Mouse (Mus musculus) inflammation-experienced regulatory T-cells, adult 6 months (primary cell): ENCODE measurements around the gene Cdk5rap1. TPM values are rescaled to one million over a fixed set of nuclear protein-coding genes. Genes with fewer than 3 reads are reported as not detected.

Experiments used
- ATAC-seq: one replicate; pipeline ENCODE4 v1.8.0; 2017
- polyA plus RNA-seq, 3 experiments: library from polyadenylated mRNA; unstranded; fragments of 100-300 nt; shearing (Covaris generic); gene quantifications; one replicate each; pipeline ENCODE4 v1.2.1; 2017

Cdk5rap1 gene
- polyA plus RNA-seq, result 10 to 100 TPM; 14.7 to 89.3 (median 50.7) TPM

DNA sequence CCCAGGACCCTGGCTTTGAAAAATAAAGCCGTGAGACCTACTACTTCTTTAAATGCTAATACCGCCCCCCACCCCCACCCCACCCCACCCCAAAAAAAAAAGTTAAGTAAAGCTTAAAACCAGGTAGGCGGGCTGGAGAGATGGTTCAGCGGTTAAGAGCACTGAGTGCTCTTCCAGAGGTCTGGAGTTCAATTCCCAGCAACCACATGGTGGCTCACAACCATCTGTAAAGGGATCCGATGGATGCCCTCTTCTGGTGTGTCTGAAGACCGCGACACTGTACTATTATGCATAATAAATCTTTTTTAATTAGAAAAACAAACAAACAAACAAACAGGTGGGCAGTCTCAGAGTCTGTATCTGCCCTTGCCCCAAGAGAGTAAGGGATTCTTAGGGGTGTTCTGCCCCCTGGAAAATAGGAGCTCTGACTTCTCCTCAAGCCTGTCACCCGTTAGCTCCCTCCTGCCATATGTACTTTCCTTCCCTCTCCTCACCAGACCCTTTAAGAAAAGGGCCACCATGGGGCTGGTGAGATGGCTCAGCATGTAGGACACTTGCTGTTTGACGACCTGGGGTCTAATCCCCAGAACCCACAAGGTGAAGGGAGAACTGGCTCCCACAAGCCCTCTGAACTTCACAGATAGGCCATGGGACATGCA is at the start of gene Cdk5rap1:
Cdk5rap1 (minus strand) TSS at position 169 of the 659 bp plus-strand sequence.
- no peak for ATAC-seq

DNA sequence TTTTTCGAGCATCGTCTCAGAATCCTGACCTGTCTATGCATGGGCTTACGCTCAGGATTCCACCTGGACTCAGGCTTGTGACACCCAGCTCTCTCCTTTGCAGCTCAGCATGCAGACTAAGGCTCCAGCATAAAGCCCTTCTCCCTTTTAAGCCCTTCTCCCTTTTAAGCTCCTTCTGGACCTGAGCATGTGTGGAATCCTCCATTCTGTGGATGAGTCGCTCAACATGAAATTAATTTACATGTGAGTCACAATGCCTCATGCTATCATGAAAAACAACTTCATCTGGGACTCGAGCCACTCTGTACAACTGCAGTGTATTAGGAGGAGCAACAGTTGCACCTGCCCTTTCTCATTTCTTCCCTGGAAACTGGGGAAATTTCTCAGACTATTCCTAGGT is 49.4 kb upstream of the Cdk5rap1 start:
- ATAC-seq, result no peak

DNA sequence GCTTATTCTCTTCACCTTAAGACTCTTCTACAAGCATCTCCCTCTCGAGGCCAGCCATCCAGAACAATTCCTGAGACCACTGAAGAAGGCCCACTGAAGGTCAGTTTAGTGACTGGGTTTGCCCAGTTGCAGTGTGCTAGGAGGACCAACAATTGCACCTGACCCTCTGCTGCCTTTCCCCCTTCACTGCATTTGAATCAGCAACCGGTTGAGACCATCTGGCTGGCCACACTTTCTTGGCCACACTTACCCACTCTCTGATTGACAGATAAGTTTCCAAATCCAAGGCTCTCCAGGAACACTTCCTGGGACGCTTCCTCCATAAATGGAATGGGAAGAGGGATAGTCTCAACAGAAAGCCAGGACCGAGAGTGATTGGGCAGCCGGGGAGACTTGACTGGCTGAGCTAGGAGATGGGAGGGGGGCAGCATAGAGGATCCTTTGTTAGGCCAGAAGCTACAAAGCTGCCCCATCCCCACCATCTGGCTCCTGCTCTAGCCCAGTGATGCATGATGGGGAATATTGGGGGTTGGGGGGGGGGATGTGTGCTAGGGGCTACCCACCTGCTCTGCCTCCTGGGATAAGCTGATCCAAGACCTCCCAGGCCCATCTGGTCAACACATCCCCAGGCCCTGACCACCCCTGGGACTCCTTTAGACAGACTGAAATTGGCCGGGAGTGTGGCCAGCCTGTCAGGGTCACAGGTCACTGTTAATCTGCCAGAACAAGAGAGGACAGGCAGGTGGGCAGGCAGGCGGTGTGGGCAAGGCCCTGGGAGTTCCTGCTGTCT is 48.3 kb upstream of the Cdk5rap1 start:
- ATAC-seq, result no peak

DNA sequence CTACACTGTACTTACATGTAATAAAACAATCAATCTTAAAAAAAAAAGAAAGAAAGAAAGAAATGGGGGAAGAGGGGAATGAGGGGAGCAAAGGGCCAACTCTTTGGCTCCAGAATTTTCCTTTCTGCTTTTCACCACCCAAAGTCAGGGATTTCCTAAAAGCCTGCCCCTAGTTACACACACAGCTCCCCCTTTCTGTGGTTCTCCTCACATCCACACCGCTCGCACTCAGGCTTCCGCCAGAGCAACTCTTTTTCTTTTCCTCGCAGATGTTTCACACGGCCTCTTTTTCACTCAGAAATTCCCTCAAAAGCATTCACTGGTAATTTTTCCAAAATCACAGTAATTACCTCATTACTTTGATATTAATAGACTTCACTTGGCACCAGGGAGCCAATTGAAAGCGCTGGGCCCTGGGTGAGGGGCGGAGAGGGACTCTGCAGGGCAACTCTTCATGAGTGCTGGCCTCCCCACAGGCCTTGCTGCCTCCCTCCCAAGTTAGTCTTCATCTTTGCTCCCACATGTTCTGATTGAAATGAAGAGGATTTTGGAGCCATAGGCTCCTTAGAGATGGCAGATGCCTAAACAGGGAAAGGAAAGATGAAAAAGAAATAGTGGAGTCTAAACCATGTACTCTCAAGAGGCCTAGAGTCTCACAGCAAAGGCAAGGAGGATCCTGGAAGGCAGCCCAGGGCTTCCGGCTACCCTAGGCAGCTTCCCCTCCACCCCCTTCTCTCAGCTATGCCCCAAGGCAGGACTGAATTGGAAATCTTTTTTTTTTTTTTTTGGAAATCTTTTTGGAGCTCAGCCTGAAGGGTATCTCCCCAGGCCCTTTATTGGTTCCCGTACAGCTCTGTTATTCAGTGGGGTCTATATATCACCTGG is 47.1 kb upstream of the Cdk5rap1 start:
- ATAC-seq, result no peak

DNA sequence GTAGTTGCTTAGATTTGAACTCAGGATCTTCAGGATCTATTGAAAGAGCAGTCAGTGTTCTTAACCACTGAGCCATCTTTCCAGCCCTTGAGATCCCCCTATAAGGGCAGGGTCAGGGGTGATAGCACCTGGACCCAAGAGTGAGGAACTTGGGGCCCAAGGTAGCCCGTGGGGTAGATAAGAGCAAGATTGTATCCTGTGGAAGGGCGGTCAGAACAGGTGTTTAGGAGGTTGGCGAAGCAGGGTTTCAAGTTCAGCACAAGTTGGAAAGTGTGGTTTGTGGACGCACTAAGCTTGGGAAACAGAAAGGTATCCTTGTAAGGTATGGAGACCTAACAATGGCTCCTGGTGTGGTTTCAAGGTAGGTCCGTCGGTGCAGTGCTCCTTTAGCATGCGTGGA is 45.2 kb upstream of the Cdk5rap1 start:
- ATAC-seq, result no peak

DNA sequence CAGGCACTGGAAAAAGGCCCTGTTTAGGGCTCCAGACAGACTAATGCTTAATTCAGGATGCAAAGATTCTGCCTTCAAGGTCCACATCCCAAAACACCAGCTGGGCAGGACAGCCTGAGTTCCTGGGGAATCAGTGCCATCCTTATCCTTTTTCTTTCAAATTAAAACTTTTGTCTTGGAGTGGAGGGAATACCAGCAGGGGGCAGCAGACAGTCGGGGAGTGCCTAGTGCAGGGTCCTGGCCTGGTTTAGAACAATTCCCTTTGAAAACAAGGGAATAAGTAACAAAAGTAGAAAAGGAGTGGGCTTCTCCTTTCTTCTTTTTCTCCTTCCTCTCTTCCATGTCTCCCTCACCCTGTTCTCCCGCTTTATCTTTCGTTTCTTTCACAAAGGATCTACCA is 44.3 kb upstream of the Cdk5rap1 start:
- ATAC-seq, result no peak

DNA sequence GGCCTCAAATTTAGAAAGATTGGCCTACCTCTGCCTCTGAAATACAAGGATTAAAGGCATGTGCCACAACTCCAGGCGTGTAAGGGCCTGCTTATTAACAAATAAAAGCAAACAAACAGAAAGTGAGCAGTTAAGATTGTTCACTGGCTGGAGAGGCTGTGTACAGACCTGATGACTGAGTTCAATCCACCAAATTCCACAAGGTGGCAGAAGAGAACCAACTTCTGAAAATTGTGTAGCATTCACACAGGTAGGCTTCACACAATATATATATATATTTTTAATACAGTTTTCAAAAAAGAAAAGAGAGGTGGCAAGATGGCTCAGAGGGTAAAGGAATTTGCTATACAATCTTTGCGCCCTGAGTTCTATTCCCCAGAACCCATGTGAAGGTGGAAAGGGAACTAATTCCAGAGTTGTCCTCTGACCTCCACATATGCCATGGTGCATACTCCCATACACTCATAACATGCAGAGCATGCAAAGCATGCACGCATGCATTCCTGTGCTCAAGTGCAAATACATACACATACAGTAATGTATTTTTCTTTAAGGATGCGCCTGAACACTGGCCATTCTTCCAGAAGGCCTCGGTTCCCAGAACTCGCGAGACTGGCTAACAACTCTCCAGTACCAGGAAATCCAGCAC is 39.3 kb upstream of the Cdk5rap1 start:
- ATAC-seq, result peak; percentile 43

DNA sequence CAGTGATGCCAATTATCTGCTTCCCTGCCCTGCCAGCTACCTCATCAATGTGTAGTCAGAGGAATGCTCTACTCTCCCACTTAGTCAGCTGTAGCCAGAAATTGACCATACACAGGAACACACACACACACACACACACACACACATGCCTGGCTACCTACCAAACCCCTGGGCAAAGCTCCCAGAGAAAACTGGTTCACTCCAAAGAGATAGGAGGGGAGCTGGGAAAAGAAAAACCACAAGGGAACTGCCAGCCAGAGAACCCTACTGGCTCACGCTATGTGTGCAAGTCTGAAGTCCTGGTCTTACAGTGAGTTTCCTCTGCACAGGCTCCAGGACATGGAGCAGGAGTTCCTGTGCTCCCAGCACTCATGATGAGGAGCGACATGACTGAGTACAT is 37.5 kb upstream of the Cdk5rap1 start:
- ATAC-seq, result no peak

DNA sequence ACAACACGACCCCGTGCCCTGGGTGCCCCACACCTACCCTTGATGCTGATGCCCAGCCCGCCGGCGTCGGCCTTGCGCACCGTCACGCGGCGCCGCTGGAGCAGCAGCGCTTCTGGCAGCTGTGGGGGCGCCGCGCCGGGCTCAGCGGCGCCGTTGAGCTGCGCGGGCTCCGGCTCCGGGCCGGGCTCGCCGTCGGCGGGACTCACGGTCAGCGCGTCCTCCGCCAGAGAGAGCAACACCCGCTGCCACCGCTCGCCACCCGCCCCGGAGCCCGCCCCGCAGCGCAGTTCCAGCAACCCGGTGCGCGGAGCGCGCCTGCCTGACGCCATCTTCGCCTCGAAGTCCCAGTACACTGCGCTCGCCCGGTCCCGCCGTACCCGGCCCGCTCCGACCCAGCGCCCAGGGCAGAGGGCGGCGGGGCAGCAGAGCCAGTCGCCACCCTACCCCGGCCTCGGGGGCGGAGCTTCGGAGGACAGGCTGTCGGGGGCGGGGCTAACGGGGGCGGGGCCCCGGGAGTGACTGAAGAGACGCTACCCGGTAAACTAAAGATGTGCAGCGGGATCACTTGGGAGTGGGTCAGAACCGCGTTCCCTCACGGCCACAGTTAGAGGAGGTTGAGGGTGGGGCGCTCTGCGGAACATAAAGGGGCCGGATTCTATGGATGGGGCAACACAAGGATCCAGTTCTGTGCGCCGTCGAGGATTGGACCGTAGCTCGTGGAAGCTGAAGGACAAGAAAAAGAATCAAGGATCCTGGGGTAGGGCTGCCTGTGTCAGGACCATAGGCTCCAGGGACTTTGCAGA is 35.0 kb upstream of the Cdk5rap1 start, which contains the start of gene Snta1:
Snta1 (minus strand) TSS at position 457 of the 803 bp plus-strand sequence.
- peak; percentile 72 for ATAC-seq

DNA sequence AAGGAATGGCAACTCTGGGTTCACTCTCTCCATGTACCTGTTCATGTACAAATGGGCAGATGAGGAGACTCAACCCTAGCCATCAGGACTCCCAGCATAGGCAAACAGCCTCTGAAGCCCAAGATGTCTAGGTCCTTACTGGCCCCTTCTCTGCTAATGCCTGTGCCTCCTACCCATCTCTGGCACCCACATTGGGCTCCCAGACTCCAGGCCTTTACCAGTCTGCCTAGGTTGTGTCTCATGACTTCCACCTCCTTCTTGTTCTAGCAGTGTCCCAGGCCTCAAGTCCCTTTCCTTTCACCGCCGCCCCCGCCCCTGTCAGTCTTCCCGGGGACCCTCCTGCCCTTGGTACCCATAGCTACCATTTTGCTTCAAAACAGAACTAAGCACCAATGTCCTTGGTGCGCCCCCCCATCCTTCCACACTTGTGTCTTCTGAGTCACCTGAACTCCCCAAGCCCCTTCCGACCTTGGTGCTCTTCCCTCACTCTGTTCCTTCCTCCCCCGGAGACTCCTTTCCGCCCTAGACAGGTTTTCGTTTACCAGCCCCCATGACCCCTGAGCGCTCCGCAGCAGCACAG is 34.3 kb upstream of the Cdk5rap1 start:
- ATAC-seq, result no peak

DNA sequence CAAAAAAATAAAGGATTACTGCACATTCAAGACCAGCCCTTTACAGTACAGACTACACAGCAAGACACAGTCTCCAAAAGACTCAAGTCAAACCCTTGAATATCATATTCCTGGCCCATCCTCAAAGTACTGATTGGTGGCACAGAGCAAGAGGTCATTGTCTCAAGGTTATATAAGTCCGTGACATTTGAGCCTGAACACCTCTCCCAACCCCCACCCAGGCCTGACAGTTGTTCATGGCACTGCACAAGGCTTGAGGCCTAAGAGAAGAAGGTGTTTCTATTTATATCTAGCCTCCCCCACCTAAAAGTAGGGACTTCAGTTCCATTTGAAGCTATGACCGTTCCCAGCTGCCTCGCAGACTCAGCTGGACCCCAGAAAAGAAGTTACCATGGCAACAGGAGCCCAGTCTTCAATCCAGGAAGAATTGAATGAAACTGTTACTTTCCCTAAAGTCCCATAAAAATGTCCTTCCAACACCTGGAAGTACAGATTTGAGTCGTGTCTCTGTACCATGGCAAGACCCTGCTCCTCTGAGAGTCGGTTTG is 32.7 kb upstream of the Cdk5rap1 start:
- no peak for ATAC-seq

DNA sequence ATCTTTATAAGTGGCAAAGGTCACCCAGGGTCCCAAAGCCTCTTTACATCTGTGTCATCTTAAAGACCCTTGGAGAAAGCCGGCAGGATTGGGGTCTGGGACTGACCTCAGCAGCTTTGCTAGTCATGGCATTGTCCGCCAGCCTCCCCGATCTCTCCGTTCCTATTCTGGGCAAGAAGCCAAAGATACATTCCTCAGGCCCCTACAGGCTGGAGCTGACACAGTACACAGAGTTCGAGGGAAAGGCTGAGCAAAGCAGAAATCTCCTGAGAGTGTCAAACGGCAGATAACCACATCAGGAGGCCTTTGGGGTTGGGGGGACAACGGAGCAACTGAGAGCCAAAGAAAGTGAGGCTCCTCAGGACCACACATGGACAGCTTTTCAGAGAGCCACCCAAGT is 30.0 kb upstream of the Cdk5rap1 start:
- no peak for ATAC-seq

DNA sequence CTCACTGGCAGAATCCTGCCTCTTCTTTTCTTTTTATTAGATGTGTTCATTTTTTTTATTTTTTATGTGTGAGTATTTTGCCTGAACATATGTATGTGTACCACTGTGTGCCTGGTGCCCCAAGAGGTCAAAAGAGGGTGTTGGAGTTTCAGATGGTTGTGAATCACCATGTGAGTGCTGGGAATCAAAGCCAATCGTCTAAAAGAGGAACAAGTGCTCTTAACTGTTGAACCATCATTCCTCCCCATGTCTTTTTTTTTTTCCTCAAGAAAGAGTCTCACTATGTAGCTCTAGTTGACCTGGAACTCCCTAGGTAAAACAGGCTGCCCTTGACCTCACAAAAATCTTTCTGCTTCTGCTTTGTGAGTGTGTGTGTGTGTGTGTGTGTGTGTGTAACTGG is 29.2 kb upstream of the Cdk5rap1 start:
- no peak for ATAC-seq

DNA sequence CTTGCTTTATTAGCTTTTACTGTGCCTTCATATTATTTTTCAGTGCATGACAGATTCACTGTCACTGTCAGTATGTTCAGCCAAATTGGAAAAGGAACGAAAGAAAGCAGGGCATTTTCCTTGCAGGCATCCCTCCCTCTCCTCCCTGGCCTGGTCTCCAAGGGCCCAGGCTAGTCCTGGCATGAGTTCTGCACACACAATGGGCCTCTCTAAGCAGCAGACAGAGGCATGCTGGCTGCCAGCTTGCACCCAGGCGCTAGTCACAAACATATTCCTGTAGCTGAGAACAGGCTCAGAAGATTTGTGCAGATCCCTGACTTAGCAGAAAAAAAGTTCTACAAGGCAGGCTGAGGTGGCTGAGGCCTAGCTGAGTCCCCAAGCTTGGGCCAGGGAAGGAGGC is 26.5 kb upstream of the Cdk5rap1 start:
- ATAC-seq, result no peak

DNA sequence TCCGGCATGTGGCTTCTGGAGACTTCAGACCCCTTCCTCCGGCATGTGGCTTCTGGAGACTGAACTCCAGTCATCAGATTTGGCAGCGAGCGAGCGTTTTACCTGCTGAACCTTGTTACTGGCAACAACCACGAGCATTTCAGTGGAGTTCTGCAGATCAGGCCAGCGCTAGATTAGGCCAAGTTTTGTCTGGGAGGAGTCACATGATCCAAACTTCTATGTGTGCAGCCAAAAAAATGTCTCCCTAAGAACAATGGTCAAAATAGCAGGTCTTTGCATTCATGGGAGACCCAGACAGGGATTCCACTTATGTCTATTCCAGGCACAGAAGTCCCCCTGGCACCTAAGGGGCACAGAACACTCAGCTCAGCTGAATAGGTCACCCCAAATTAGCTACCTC is 25.5 kb upstream of the Cdk5rap1 start:
- ATAC-seq, result no peak

DNA sequence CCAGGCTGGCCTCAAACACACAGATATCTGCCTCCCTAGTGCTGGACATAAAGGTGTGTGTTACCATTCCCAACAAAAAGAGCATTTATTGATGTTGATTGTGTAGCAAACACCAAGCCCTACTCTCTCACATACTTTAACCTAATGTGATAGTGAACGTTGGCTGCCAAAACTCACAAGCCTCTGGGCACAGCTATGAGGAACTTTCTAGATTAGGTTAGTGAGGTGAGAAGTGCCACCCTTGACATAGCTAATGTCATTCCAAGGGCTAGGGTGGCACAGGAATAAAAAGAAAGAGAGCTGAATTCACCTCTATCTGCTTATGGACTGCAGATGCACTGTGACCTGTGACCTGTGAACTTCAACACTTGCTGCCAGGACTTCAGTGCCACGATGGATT is 23.7 kb upstream of the Cdk5rap1 start:
- no peak for ATAC-seq

DNA sequence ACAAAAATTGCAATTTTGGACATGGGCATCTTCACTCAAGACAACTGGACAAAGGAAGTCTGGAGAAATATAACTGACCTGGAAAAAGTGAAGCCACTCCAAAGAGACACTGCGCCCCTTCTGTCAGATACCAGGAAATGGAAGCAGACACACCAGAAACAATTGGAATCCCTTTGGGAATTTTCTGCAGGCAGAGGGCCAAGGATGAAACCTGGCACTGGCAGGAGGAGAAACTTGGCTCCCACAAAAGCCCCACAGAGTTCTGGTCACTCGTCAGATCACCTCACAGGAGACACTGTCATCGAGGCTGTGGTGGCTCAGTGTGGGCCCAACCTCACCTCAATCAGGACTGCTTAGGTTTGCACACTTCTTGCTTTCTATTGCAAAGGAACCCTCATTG is 21.8 kb upstream of the Cdk5rap1 start:
- no peak for ATAC-seq

DNA sequence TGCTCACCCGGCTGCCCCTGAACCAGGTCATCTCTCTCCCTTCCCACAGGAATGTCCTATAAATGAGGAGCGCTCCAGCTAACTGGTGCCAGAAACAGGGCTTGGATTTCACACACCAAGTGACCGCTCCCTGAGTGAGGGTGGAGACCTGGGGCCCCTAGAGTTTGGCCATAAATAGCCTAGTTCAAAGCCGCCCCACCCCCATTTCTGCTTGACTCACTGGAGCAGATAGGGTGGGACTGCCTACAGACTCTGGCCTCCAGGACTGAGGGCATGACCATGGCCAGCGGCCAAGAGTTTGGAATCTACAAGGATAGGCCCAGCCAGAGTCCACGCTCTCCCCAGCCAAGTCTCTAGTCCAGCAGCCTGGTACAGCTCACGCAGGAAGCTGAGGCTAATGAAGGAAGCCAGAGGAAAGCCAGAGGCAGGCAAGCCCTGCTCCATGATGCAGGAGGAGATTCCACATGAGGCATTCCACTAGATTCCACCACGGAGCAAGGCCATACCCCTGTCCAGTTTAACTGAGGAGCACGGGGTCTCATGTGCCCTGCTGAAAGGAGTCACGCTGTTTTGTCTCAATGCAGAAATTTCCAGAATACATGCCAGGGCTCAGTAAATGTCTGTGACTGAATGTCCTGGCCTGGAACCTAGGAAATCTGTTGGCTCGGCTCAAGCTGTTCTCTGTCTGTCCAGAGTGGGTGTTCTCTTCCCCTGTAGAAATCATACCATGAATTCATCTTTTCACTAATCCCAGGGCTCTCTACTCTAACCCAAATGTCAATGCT is 17.6 kb upstream of the Cdk5rap1 start:
- ATAC-seq, result no peak

DNA sequence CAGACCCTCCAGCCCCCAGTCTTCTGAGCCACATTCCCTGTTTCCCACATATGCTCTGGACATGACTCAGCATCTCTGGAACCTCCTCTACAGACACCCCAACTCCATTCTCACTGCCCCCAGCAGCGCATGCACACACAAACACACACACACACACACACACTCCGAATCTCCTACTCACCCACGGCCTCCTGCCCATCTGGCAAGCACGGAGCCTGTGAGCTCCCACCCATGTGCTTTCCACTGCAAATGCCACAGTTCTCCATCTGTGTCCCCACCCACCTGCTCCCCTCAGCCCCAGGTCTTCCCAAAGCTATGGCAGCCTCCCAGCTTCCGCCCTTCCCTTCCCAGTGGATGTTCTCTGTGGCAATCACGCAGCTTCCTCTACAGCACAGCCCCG is 6.3 kb upstream of the Cdk5rap1 start:
- ATAC-seq, result no peak
